Mouse (Mus musculus): ENCODE data around the gene Krt18. TPM values are rescaled to one million over a fixed set of nuclear protein-coding genes. Genes with fewer than 3 reads are reported as not detected.

Krt18 gene
- polyA plus RNA-seq (2017; shearing (Covaris generic)), result 0.39 TPM

DNA sequence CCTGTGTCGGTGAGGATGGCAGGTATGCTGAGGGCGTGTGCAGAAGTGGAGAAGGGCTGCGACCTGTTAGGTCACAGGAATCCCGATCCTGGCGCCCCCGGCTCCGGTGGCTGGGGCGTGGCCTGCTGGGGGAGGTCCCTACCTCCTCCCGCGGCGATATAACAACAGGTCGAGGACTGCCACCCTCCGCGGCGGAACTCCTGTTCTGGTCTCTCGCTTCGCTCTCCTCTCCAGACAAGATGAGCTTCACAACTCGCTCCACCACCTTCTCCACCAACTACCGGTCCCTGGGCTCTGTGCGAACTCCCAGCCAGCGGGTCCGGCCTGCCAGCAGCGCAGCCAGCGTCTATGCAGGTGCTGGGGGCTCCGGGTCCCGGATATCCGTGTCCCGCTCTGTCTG lies at the start of gene Krt18:
Krt18 (plus strand) TSS at position 141 of the 400 bp plus-strand sequence.

DNA sequence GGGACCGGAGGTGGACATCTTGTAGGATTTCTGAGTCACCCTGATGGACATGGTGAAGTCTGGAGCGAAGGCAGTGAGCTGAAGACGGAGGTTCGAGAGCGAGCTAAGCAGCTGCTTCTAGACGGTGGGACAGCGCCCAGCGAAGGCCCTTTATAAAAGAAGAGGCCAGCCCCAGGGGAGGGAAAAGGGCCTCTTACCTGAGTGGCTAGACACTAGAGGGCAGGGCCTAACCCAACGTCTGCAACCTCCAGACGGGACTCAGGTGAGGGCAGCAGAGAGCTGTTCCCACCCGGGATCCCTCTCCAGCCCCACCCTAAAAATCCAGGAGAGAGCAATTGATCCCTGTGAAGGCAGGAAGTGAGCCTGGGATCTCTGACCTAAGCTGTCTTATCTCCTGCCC lies 23.8 kb upstream of the Krt18 start, which contains the start of gene Krt8:
Krt8 (minus strand) TSS at position 294 of the 400 bp plus-strand sequence.

DNA sequence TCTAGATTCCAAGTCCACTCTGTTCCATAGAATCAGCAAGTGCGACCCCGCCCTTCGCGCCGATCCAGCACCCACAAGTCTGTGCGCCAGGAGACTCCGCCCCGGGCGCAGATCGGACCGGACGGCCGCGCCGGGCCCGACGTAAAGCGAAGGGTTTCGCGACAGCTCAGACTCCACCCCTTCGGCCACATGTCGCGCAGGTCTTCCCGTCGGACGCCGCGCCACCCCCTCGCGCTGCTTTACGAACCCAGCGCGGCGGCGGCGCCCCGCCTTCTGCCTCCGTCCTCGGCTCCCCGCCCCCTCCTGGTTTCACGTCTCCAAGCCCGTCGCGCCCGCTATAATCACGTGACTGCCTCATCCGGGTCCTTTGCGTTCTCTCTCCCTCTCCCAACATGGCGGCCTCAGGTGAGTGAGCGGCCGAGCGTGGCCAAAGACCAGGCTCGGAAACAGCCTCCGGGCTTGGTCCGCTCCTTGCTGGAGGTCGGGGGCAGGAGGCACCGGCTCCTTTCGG lies 45.6 kb downstream of the Krt18 start, which contains the start of gene Eif4b:
Eif4b (plus strand) TSS at position 215 of the 511 bp plus-strand sequence.

Other genes with a start within 250 kb of the Krt18 start
- gene Krt72, start 241.7 kb upstream of the Krt18 start, polyA plus RNA-seq (2017; shearing (Covaris generic)), result not detected
- 0.17 TPM for gene Krt73, start 225.8 kb upstream of the Krt18 start, polyA plus RNA-seq (2017; shearing (Covaris generic))
- gene Krt2, start 210.0 kb upstream of the Krt18 start, polyA plus RNA-seq (2017; shearing (Covaris generic)), result not detected
- not detected for gene Krt1, start 177.4 kb upstream of the Krt18 start, polyA plus RNA-seq (2017; shearing (Covaris generic))
- not detected for gene Krt77, start 158.5 kb upstream of the Krt18 start, polyA plus RNA-seq (2017; shearing (Covaris generic))
- not detected for gene Krt76, start 135.3 kb upstream of the Krt18 start, polyA plus RNA-seq (2017; shearing (Covaris generic))
- not detected for gene Krt4, start 103.4 kb upstream of the Krt18 start, polyA plus RNA-seq (2017; shearing (Covaris generic))
- 0.89 TPM for gene Krt79, start 87.9 kb upstream of the Krt18 start, polyA plus RNA-seq (2017; shearing (Covaris generic))
- gene Krt78, start 73.9 kb upstream of the Krt18 start, polyA plus RNA-seq (2017; shearing (Covaris generic)), result not detected
- gene Krt8, start 23.7 kb upstream of the Krt18 start, polyA plus RNA-seq (2017; shearing (Covaris generic)), result 0.69 TPM
- 80.1 TPM for gene Eif4b, start 45.6 kb downstream of the Krt18 start, polyA plus RNA-seq (2017; shearing (Covaris generic))
- 4.6 TPM for gene Tns2, start 72.2 kb downstream of the Krt18 start, polyA plus RNA-seq (2017; shearing (Covaris generic))
- 46.8 TPM for gene Spryd3, start 108.1 kb downstream of the Krt18 start, polyA plus RNA-seq (2017; shearing (Covaris generic))
- gene Igfbp6, start 116.2 kb downstream of the Krt18 start, polyA plus RNA-seq (2017; shearing (Covaris generic)), result 0.80 TPM
- gene Soat2, start 122.3 kb downstream of the Krt18 start, polyA plus RNA-seq (2017; shearing (Covaris generic)), result 9.5 TPM
- 74.4 TPM for gene Zfp740, start 175.1 kb downstream of the Krt18 start, polyA plus RNA-seq (2017; shearing (Covaris generic))
- 8.5 TPM for gene Csad, start 176.5 kb downstream of the Krt18 start, polyA plus RNA-seq (2017; shearing (Covaris generic))
- gene Itgb7, start 203.8 kb downstream of the Krt18 start, polyA plus RNA-seq (2017; shearing (Covaris generic)), result 1,327 TPM
- 18.4 TPM for gene Rarg, start 229.3 kb downstream of the Krt18 start, polyA plus RNA-seq (2017; shearing (Covaris generic))
- 0.40 TPM for gene Gm9918, start 242.4 kb downstream of the Krt18 start, polyA plus RNA-seq (2017; shearing (Covaris generic))